Mouse (Mus musculus): ENCODE data around the gene Flt3. TPM values are rescaled to one million over a fixed set of nuclear protein-coding genes. Genes with fewer than 3 reads are reported as not detected.

Flt3 gene
- 2.6 and 3.8 TPM in 2 replicates for polyA plus RNA-seq (2011; ENCODE audit: insufficient read depth, insufficient read length, low replicate concordance, missing spikeins)

- 1% methylated on average over 56 of the region's 56 CpGs for WGBS
- H3K4me3 ChIP-seq (replicated peaks; ENCODE audit: control insufficient read depth, low read depth, low read length), result peak within 1 kb of the TSS; percentile 26
These were observed at the start of gene Flt3 for GRCm38 (mm10) chr5:147399843-147400504. TSS of gene Flt3 (minus strand) at chr5:147400489.

DNA sequence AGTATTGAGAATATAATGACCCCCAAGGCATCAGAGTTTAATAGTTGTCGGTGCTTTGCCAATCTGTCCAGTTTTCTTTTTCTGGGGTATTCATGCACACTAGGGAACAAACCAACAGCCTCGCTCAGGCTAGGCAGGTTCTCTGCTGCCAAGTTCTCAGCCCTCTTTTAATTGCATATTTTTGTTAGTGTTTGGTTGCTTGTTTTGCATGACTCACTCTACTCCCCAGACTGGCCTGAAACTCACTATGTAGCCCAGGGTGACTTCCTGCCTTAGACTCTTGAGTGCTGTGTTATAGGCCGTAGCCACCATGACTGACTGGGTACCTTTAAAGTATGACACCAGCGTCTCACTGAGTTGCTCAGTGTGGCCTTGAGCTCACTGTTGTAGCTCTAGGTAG is 48.6 kb upstream of the Flt3 start:
- H3K27ac ChIP-seq (ENCODE audit: control insufficient read depth, insufficient read depth, low read depth, low read length, poor library complexity), result no peak overlapping the region
- peaks cover 2% of the 10 kb centered on the region for H3K4me1 ChIP-seq (ENCODE audit: control insufficient read depth, insufficient read depth, low read length)
- WGBS, result 72% methylated on average over 4 of the region's 4 CpGs
- H3K4me3 ChIP-seq (replicated peaks; ENCODE audit: control insufficient read depth, low read depth, low read length), result no peak overlapping the region
- TF ChIP-seq POLR2A (IDR thresholded peaks at IDR 0.05; ENCODE audit: borderline replicate concordance, control insufficient read depth, low read depth, low read length) (no peak), CTCF (IDR thresholded peaks at IDR 0.05; ENCODE audit: control insufficient read depth, insufficient read depth, low read length) (no peak)

More at GRCm38 (mm10) chr5:147399843-147400504, at the start of gene Flt3:
- Histone ChIP-seq H3K27ac (ENCODE audit: control insufficient read depth, insufficient read depth, low read depth, low read length, poor library complexity) (no peak within 1 kb of the TSS; the same call in 1 of the 2 replicates), H3K4me1 (ENCODE audit: control insufficient read depth, insufficient read depth, low read length) (no peaks in the 10 kb centered on the region)
- no peak for TF ChIP-seq CTCF (IDR thresholded peaks at IDR 0.05; ENCODE audit: control insufficient read depth, insufficient read depth, low read length)
- TF ChIP-seq POLR2A (IDR thresholded peaks at IDR 0.05; ENCODE audit: borderline replicate concordance, control insufficient read depth, low read depth, low read length), result peak; percentile 48; the same call in 1 of the 2 replicates

DNA sequence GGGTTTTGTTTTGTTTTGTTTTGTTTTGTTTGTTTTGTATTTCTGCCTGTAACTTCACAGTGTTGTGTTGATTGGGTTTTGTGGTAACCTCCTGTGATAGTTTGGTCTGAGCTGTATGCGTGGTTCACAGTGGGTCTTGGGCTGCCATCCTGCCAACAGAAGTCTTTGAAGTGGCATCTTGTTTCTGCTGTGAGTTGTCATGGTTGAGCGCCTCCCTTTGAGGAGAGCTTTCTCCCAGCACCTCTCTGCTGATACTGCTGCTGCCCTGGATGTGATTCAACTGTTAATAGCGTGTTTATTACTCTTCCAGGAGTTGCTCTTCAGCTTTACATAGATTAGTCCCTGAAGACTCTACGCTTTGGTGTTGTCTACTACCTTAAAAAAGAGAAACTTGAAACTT is 48.2 kb upstream of the Flt3 start:
- 67% methylated on average over 4 of the region's 4 CpGs for WGBS
- Histone ChIP-seq H3K4me1 (ENCODE audit: control insufficient read depth, insufficient read depth, low read length) (peaks cover 2% of the 10 kb centered on the region), H3K27ac (ENCODE audit: control insufficient read depth, insufficient read depth, low read depth, low read length, poor library complexity) (no peak overlapping the region), H3K4me3 (replicated peaks; ENCODE audit: control insufficient read depth, low read depth, low read length) (no peak overlapping the region)
- TF ChIP-seq POLR2A (IDR thresholded peaks at IDR 0.05; ENCODE audit: borderline replicate concordance, control insufficient read depth, low read depth, low read length), result no peak
- TF ChIP-seq CTCF (IDR thresholded peaks at IDR 0.05; ENCODE audit: control insufficient read depth, insufficient read depth, low read length), result no peak

GRCm38 (mm10) chr5:147445252-147445651 is 45.0 kb upstream of the Flt3 start:
- peaks cover 2% of the 10 kb centered on the region for H3K4me1 ChIP-seq (ENCODE audit: control insufficient read depth, insufficient read depth, low read length)

GRCm38 (mm10) chr5:147444757-147445156 is 44.5 kb upstream of the Flt3 start:
- Histone ChIP-seq H3K4me1 (ENCODE audit: control insufficient read depth, insufficient read depth, low read length) (peaks cover 2% of the 10 kb centered on the region), H3K27ac (ENCODE audit: control insufficient read depth, insufficient read depth, low read depth, low read length, poor library complexity) (no peak overlapping the region), H3K4me3 (replicated peaks; ENCODE audit: control insufficient read depth, low read depth, low read length) (no peak overlapping the region)
- TF ChIP-seq CTCF (IDR thresholded peaks at IDR 0.05; ENCODE audit: control insufficient read depth, insufficient read depth, low read length), result no peak
- no peak for TF ChIP-seq POLR2A (IDR thresholded peaks at IDR 0.05; ENCODE audit: borderline replicate concordance, control insufficient read depth, low read depth, low read length)
- WGBS, result 80% methylated on average over 2 of the region's 2 CpGs

More at GRCm38 (mm10) chr5:147445252-147445651, 45.0 kb upstream of the Flt3 start:
- H3K4me3 ChIP-seq (replicated peaks; ENCODE audit: control insufficient read depth, low read depth, low read length), result no peak overlapping the region
- 72% methylated on average over 4 of the region's 4 CpGs for WGBS
- no peak overlapping the region for H3K27ac ChIP-seq (ENCODE audit: control insufficient read depth, insufficient read depth, low read depth, low read length, poor library complexity)
- TF ChIP-seq CTCF (IDR thresholded peaks at IDR 0.05; ENCODE audit: control insufficient read depth, insufficient read depth, low read length), result no peak
- TF ChIP-seq POLR2A (IDR thresholded peaks at IDR 0.05; ENCODE audit: borderline replicate concordance, control insufficient read depth, low read depth, low read length), result no peak

- no peak for TF ChIP-seq CTCF (IDR thresholded peaks at IDR 0.05; ENCODE audit: control insufficient read depth, insufficient read depth, low read length)
- TF ChIP-seq POLR2A (IDR thresholded peaks at IDR 0.05; ENCODE audit: borderline replicate concordance, control insufficient read depth, low read depth, low read length), result no peak
- no peak overlapping the region for H3K4me3 ChIP-seq (replicated peaks; ENCODE audit: control insufficient read depth, low read depth, low read length)
- WGBS, result 49% methylated on average over 6 of the region's 6 CpGs
- H3K27ac ChIP-seq (ENCODE audit: control insufficient read depth, insufficient read depth, low read depth, low read length, poor library complexity), result no peak overlapping the region
- H3K4me1 ChIP-seq (ENCODE audit: control insufficient read depth, insufficient read depth, low read length), result peaks cover 2% of the 10 kb centered on the region
These were observed 44.0 kb upstream of the Flt3 start for GRCm38 (mm10) chr5:147444298-147444697.

GRCm38 (mm10) chr5:147442741-147443140 is 42.5 kb upstream of the Flt3 start:
- WGBS, result 73% methylated on average over 4 of the region's 4 CpGs
- no peak overlapping the region for H3K27ac ChIP-seq (ENCODE audit: control insufficient read depth, insufficient read depth, low read depth, low read length, poor library complexity)
- peaks cover 1% of the 10 kb centered on the region; the same call in 1 of the 2 replicates for H3K4me1 ChIP-seq (ENCODE audit: control insufficient read depth, insufficient read depth, low read length)
- TF ChIP-seq CTCF (IDR thresholded peaks at IDR 0.05; ENCODE audit: control insufficient read depth, insufficient read depth, low read length) (no peak), POLR2A (IDR thresholded peaks at IDR 0.05; ENCODE audit: borderline replicate concordance, control insufficient read depth, low read depth, low read length) (no peak)
- no peak overlapping the region for H3K4me3 ChIP-seq (replicated peaks; ENCODE audit: control insufficient read depth, low read depth, low read length)

- Histone ChIP-seq H3K4me1 (ENCODE audit: control insufficient read depth, insufficient read depth, low read length) (peaks cover 1% of the 10 kb centered on the region; the same call in 1 of the 2 replicates), H3K27ac (ENCODE audit: control insufficient read depth, insufficient read depth, low read depth, low read length, poor library complexity) (no peak overlapping the region), H3K4me3 (replicated peaks; ENCODE audit: control insufficient read depth, low read depth, low read length) (no peak overlapping the region)
- TF ChIP-seq POLR2A (IDR thresholded peaks at IDR 0.05; ENCODE audit: borderline replicate concordance, control insufficient read depth, low read depth, low read length), result no peak
- TF ChIP-seq CTCF (IDR thresholded peaks at IDR 0.05; ENCODE audit: control insufficient read depth, insufficient read depth, low read length), result no peak
- WGBS, result 46% methylated on average over 1 of the region's 1 CpGs
These were observed 41.7 kb upstream of the Flt3 start for GRCm38 (mm10) chr5:147441979-147442378.

Data from bone marrow, adult 2 months (tissue).